In genomic region chr13:35783576-35783975, GRCm38 (mm10) we compare ENCODE assay signal across 12 mouse cellular contexts.
DNase-seq lines count a peak whose midpoint lies in the region; ATAC-seq and TF ChIP-seq lines count a peak whose summit lies in the region.
"Had no signal": no experiment of that assay in that cellular context is flagged by ENCODE, and none has a peak within 500 bp of the region (broad histone marks: within the 10 kb centered on the region; RNA-seq: fewer than 3 reads in every experiment).

No protein-coding gene starts in this region.

- H3K27ac ChIP-seq in layer of hippocampus, adult 2 months: no peak overlapping the region; the same call in 1 of the 2 replicates
- H3K27ac ChIP-seq: embryonic facial prominence, embryonic 13.5 days; hindbrain, embryonic 14.5 days; limb, embryonic 15.5 days; midbrain, embryonic 12.5 days; neural tube, embryonic 12.5 days had no signal

- peak; percentile 80 for ATAC-seq in megakaryocyte, adult 5-6 weeks (ENCODE audit: poor library complexity, severe bottlenecking)

- intact Hi-C loops in left cerebral cortex, postnatal 14 days (cut with DNase I): no loop called here
- intact Hi-C loops in left cerebral cortex, postnatal 4 days (cut with DNase I): no loop called here

- TF ChIP-seq CTCF in layer of hippocampus, adult 2 months (conservative IDR thresholded peaks at IDR 0.05): no peak

- DNase-seq in left cerebral cortex, postnatal 14 days (ENCODE audit: low spot score in 2 of 2): peak; percentile 11 to 37
- no peak for DNase-seq in left cerebral cortex, postnatal 4 days
- peak; percentile 69 to 72 for DNase-seq in B cell, adult 2 months
- peak; percentile 35 for DNase-seq in c-Kit-positive CD71-negative TER-119-negative erythroid progenitor cells, embryonic 14.5 days (ENCODE audit: low read depth)
- DNase-seq in Muller cell, postnatal 12 days (ENCODE audit: inconsistent ontology term): no peak
- DNase-seq in layer of hippocampus, adult 2 months (ENCODE audit: low spot score in 2 of 2): no peak

- no peak overlapping the region for H3K4me3 ChIP-seq in layer of hippocampus, adult 2 months
- H3K4me3 ChIP-seq: embryonic facial prominence, embryonic 13.5 days; limb, embryonic 15.5 days; midbrain, embryonic 12.5 days; neural tube, embryonic 12.5 days had no signal

Comparison
In these comparisons a context has a peak if more than half of its experiments do, and no peak if none do; other contexts are left out.
1. DNase-seq: peak in left cerebral cortex, postnatal 14 days (2 of 2), B cell, adult 2 months (2 of 2) and c-Kit-positive CD71-negative TER-119-negative erythroid progenitor cells, embryonic 14.5 days (single experiment); none in left cerebral cortex, postnatal 4 days (single experiment), Muller cell, postnatal 12 days (single experiment) and layer of hippocampus, adult 2 months (0 of 2).